Mouse (Mus musculus): ENCODE results near the gene Preb. TPM values are rescaled to one million over a fixed set of nuclear protein-coding genes. Genes with fewer than 3 reads are reported as not detected.

The Preb gene
- polyA plus RNA-seq, 1 experiment from 2014 or later, result 82.6 TPM

- ATAC-seq (ENCODE audit: low FRiP score, low TSS enrichment) (no peak), DNase-seq (no peak)
- Histone ChIP-seq H3K27ac (replicated peaks; ENCODE audit: low read depth, low read length) (no peak overlapping the region), H3K9ac (replicated peaks; ENCODE audit: low read length) (no peak overlapping the region), H3K27me3 (ENCODE audit: control insufficient read depth, insufficient read depth, low read length) (no peaks in the 10 kb centered on the region), H3K4me1 (ENCODE audit: control insufficient read depth, insufficient read depth, low read length) (no peaks in the 10 kb centered on the region), H3K4me3 (replicated peaks; ENCODE audit: low read depth, low read length) (no peak overlapping the region), H3K36me3 (ENCODE audit: control insufficient read depth, insufficient read depth, low read length) (no peaks in the 10 kb centered on the region), H3K9me3 (ENCODE audit: control insufficient read depth, low read length) (no peaks in the 10 kb centered on the region), H3K4me2 (ENCODE audit: low read length) (no peak overlapping the region)
- 78% methylated on average over 5 of the region's 5 CpGs for WGBS
Observed at GRCm38 (mm10) chr5:30992980-30993676, 33.0 kb upstream of the Preb start.

GRCm38 (mm10) chr5:30982357-30982756 lies 22.2 kb upstream of the Preb start:
- Histone ChIP-seq H3K27me3 (ENCODE audit: control insufficient read depth, insufficient read depth, low read length) (no peaks in the 10 kb centered on the region), H3K27ac (replicated peaks; ENCODE audit: low read depth, low read length) (no peak overlapping the region), H3K4me2 (ENCODE audit: low read length) (no peak overlapping the region), H3K9ac (replicated peaks; ENCODE audit: low read length) (no peak overlapping the region), H3K36me3 (ENCODE audit: control insufficient read depth, insufficient read depth, low read length) (no peaks in the 10 kb centered on the region), H3K4me3 (replicated peaks; ENCODE audit: low read depth, low read length) (no peak overlapping the region), H3K4me1 (ENCODE audit: control insufficient read depth, insufficient read depth, low read length) (no peaks in the 10 kb centered on the region), H3K9me3 (ENCODE audit: control insufficient read depth, low read length) (no peaks in the 10 kb centered on the region)
- DNase-seq, result peak; percentile 65
- 14% methylated on average over 2 of the region's 2 CpGs for WGBS
- no peak for ATAC-seq (ENCODE audit: low FRiP score, low TSS enrichment)

GRCm38 (mm10) chr5:30974870-30975656 lies 14.9 kb upstream of the Preb start:
- Histone ChIP-seq H3K36me3 (ENCODE audit: control insufficient read depth, insufficient read depth, low read length) (no peaks in the 10 kb centered on the region), H3K4me2 (ENCODE audit: low read length) (no peak overlapping the region), H3K9me3 (ENCODE audit: control insufficient read depth, low read length) (no peaks in the 10 kb centered on the region), H3K27me3 (ENCODE audit: control insufficient read depth, insufficient read depth, low read length) (no peaks in the 10 kb centered on the region), H3K4me1 (ENCODE audit: control insufficient read depth, insufficient read depth, low read length) (no peaks in the 10 kb centered on the region), H3K27ac (replicated peaks; ENCODE audit: low read depth, low read length) (no peak overlapping the region), H3K9ac (replicated peaks; ENCODE audit: low read length) (no peak overlapping the region), H3K4me3 (replicated peaks; ENCODE audit: low read depth, low read length) (no peak overlapping the region)
- WGBS, result 78% methylated on average over 9 of the region's 9 CpGs
- no peak for DNase-seq
- no peak for ATAC-seq (ENCODE audit: low FRiP score, low TSS enrichment)

GRCm38 (mm10) chr5:30969440-30969839 lies 9.3 kb upstream of the Preb start:
- H3K9ac ChIP-seq (replicated peaks; ENCODE audit: low read length), result no peak overlapping the region
- H3K4me2 ChIP-seq (ENCODE audit: low read length), result no peak overlapping the region
- 74% methylated on average over 2 of the region's 2 CpGs for WGBS
- H3K4me1 ChIP-seq (ENCODE audit: control insufficient read depth, insufficient read depth, low read length), result no peaks in the 10 kb centered on the region
- no peaks in the 10 kb centered on the region for H3K36me3 ChIP-seq (ENCODE audit: control insufficient read depth, insufficient read depth, low read length)
- H3K27ac ChIP-seq (replicated peaks; ENCODE audit: low read depth, low read length), result no peak overlapping the region
- H3K4me3 ChIP-seq (replicated peaks; ENCODE audit: low read depth, low read length), result no peak overlapping the region
- H3K9me3 ChIP-seq (ENCODE audit: control insufficient read depth, low read length), result no peaks in the 10 kb centered on the region
- no peaks in the 10 kb centered on the region for H3K27me3 ChIP-seq (ENCODE audit: control insufficient read depth, insufficient read depth, low read length)
- DNase-seq, result no peak
- ATAC-seq (ENCODE audit: low FRiP score, low TSS enrichment), result no peak

- Histone ChIP-seq H3K9me3 (ENCODE audit: control insufficient read depth, low read length) (no peaks in the 10 kb centered on the region), H3K27me3 (ENCODE audit: control insufficient read depth, insufficient read depth, low read length) (no peaks in the 10 kb centered on the region), H3K9ac (replicated peaks; ENCODE audit: low read length) (no peak within 1 kb of the TSS), H3K36me3 (ENCODE audit: control insufficient read depth, insufficient read depth, low read length) (no peaks in the 10 kb centered on the region), H3K4me2 (ENCODE audit: low read length) (no peak within 1 kb of the TSS), H3K4me1 (ENCODE audit: control insufficient read depth, insufficient read depth, low read length) (no peaks in the 10 kb centered on the region), H3K4me3 (replicated peaks; ENCODE audit: low read depth, low read length) (no peak within 1 kb of the TSS), H3K27ac (replicated peaks; ENCODE audit: low read depth, low read length) (no peak within 1 kb of the TSS)
- ATAC-seq (ENCODE audit: low FRiP score, low TSS enrichment) (no peak), DNase-seq (no peak)
- WGBS, result 77% methylated on average over 8 of the region's 8 CpGs
Observed at GRCm38 (mm10) chr5:30968416-30968815, 8.3 kb upstream of the Preb start, which contains the start of gene Tcf23. Gene Tcf23 (plus strand): TSS chr5:30968662.

- no peak overlapping the region for H3K4me2 ChIP-seq (ENCODE audit: low read length)
- ATAC-seq (ENCODE audit: low FRiP score, low TSS enrichment), result no peak
- H3K4me3 ChIP-seq (replicated peaks; ENCODE audit: low read depth, low read length), result no peak overlapping the region
- no peaks in the 10 kb centered on the region for H3K27me3 ChIP-seq (ENCODE audit: control insufficient read depth, insufficient read depth, low read length)
- no peak overlapping the region for H3K9ac ChIP-seq (replicated peaks; ENCODE audit: low read length)
- DNase-seq, result no peak
- H3K4me1 ChIP-seq (ENCODE audit: control insufficient read depth, insufficient read depth, low read length), result no peaks in the 10 kb centered on the region
- no peaks in the 10 kb centered on the region for H3K9me3 ChIP-seq (ENCODE audit: control insufficient read depth, low read length)
- H3K36me3 ChIP-seq (ENCODE audit: control insufficient read depth, insufficient read depth, low read length), result no peaks in the 10 kb centered on the region
- no peak overlapping the region for H3K27ac ChIP-seq (replicated peaks; ENCODE audit: low read depth, low read length)
- WGBS, result 89% methylated on average over 4 of the region's 4 CpGs
Observed at GRCm38 (mm10) chr5:30966189-30966588, 6.0 kb upstream of the Preb start.

- ATAC-seq (ENCODE audit: low FRiP score, low TSS enrichment), result no peak
- Histone ChIP-seq H3K4me1 (ENCODE audit: control insufficient read depth, insufficient read depth, low read length) (peaks cover 6% of the 10 kb centered on the region), H3K4me2 (ENCODE audit: low read length) (no peak overlapping the region), H3K27ac (replicated peaks; ENCODE audit: low read depth, low read length) (no peak overlapping the region), H3K9ac (replicated peaks; ENCODE audit: low read length) (no peak overlapping the region), H3K9me3 (ENCODE audit: control insufficient read depth, low read length) (no peaks in the 10 kb centered on the region), H3K4me3 (replicated peaks; ENCODE audit: low read depth, low read length) (no peak overlapping the region), H3K36me3 (ENCODE audit: control insufficient read depth, insufficient read depth, low read length) (0 out of 2 replicates have a peak, but pooled peaks cover under 1% of the 10 kb centered on the region), H3K27me3 (ENCODE audit: control insufficient read depth, insufficient read depth, low read length) (no peaks in the 10 kb centered on the region)
- DNase-seq, result no peak
- 19% methylated on average over 3 of the region's 3 CpGs for WGBS
Observed at GRCm38 (mm10) chr5:30963916-30964315, 3.8 kb upstream of the Preb start.

GRCm38 (mm10) chr5:30961545-30962505 lies 1.7 kb upstream of the Preb start:
- no peak overlapping the region for H3K9ac ChIP-seq (replicated peaks; ENCODE audit: low read length)
- ATAC-seq (ENCODE audit: low FRiP score, low TSS enrichment) (no peak), DNase-seq (no peak)
- no peaks in the 10 kb centered on the region for H3K27me3 ChIP-seq (ENCODE audit: control insufficient read depth, insufficient read depth, low read length)
- no peak overlapping the region for H3K4me2 ChIP-seq (ENCODE audit: low read length)
- peaks cover 16% of the 10 kb centered on the region for H3K36me3 ChIP-seq (ENCODE audit: control insufficient read depth, insufficient read depth, low read length)
- no peak overlapping the region for H3K27ac ChIP-seq (replicated peaks; ENCODE audit: low read depth, low read length)
- H3K4me1 ChIP-seq (ENCODE audit: control insufficient read depth, insufficient read depth, low read length), result peaks cover 21% of the 10 kb centered on the region
- H3K4me3 ChIP-seq (replicated peaks; ENCODE audit: low read depth, low read length), result no peak overlapping the region
- WGBS, result 84% methylated on average over 10 of the region's 10 CpGs
- no peaks in the 10 kb centered on the region for H3K9me3 ChIP-seq (ENCODE audit: control insufficient read depth, low read length)
